Mouse (Mus musculus) cortical plate, adult 2 months (tissue): ENCODE results near the gene Nr2c1. TPM values are rescaled to one million over a fixed set of nuclear protein-coding genes. Genes with fewer than 3 reads are reported as not detected.

ENCODE experiments used
- H3K27ac ChIP-seq: fragments of 200-500 bp; 2 replicates; pipeline ENCODE4 v1.5.1; 2012; ENCODE audit warnings: low read length, control low read depth, inconsistent platforms; ENCODE audit not compliant: insufficient read depth
- H3K4me1 ChIP-seq: fragments of 200-500 bp; 2 replicates; pipeline ENCODE4 v1.6.1; 2011; ENCODE audit warnings: low read length; ENCODE audit not compliant: control insufficient read depth, insufficient read depth
- H3K4me3 ChIP-seq: fragments of 200-500 bp; 2 replicates; pipeline ENCODE4 v1.5.1; 2011; ENCODE audit warnings: mild to moderate bottlenecking, low read length, control low read depth; ENCODE audit not compliant: insufficient read depth
- CTCF ChIP-seq: fragments of 200-500 bp; IDR thresholded peaks from 2 replicates; pipeline ENCODE4 v1.5.1; 2011; ENCODE audit warnings: mild to moderate bottlenecking, control low read depth, low read length; ENCODE audit not compliant: insufficient read depth; ENCODE audit errors: extremely low read depth
- POLR2A ChIP-seq: fragments of 200-500 bp; IDR thresholded peaks from 2 replicates; pipeline ENCODE4 v1.6.1; 2011; ENCODE audit warnings: mild to moderate bottlenecking, low read length, control low read depth; ENCODE audit not compliant: insufficient read depth; ENCODE audit errors: extremely low read depth
- polyA plus RNA-seq: library from polyadenylated mRNA; depleted of rRNA; stranded (reverse); fragments of >200 nt; gene quantifications from 2 replicates; pipeline ENCODE4 v1.2.3, GENCODE M21; 2012

The Nr2c1 gene
- polyA plus RNA-seq, 1 experiment: 7.1 TPM

- no peaks in the 10 kb centered on the region for H3K4me1 ChIP-seq
- H3K27ac ChIP-seq: no peak overlapping the region
- TF ChIP-seq POLR2A: no peak
These were observed 13.4 kb downstream of the Nr2c1 start for GRCm38 (mm10) chr10:94161051-94161765.

GRCm38 (mm10) chr10:94162031-94162430 is 14.2 kb downstream of the Nr2c1 start:
- no peak overlapping the region for H3K4me3 ChIP-seq
- H3K4me1 ChIP-seq: no peaks in the 10 kb centered on the region
- H3K27ac ChIP-seq: no peak overlapping the region
- TF ChIP-seq POLR2A: no peak
- TF ChIP-seq CTCF: no peak

More at GRCm38 (mm10) chr10:94161051-94161765, 13.4 kb downstream of the Nr2c1 start:
- H3K4me3 ChIP-seq: no peak overlapping the region

- TF ChIP-seq POLR2A (no peak), CTCF (no peak)
- H3K27ac ChIP-seq: no peak overlapping the region
- H3K4me3 ChIP-seq: no peak overlapping the region
- H3K4me1 ChIP-seq: no peaks in the 10 kb centered on the region
These were observed 16.5 kb downstream of the Nr2c1 start for GRCm38 (mm10) chr10:94164104-94164845.

- no peak for TF ChIP-seq POLR2A
- TF ChIP-seq CTCF: no peak
These were observed 17.6 kb downstream of the Nr2c1 start for GRCm38 (mm10) chr10:94165426-94165825.

GRCm38 (mm10) chr10:94167051-94167750 is 19.4 kb downstream of the Nr2c1 start:
- Histone ChIP-seq H3K4me3 (no peak overlapping the region), H3K4me1 (no peaks in the 10 kb centered on the region), H3K27ac (no peak overlapping the region)
- TF ChIP-seq POLR2A (no peak), CTCF (no peak)

More at GRCm38 (mm10) chr10:94165426-94165825, 17.6 kb downstream of the Nr2c1 start:
- H3K4me3 ChIP-seq: no peak overlapping the region
- H3K27ac ChIP-seq: no peak overlapping the region
- H3K4me1 ChIP-seq: no peaks in the 10 kb centered on the region

GRCm38 (mm10) chr10:94171440-94172130 is 23.8 kb downstream of the Nr2c1 start:
- Histone ChIP-seq H3K4me1 (no peaks in the 10 kb centered on the region), H3K27ac (no peak overlapping the region), H3K4me3 (no peak overlapping the region)
- TF ChIP-seq CTCF (no peak), POLR2A (no peak)

- no peaks in the 10 kb centered on the region for H3K4me1 ChIP-seq
- no peak overlapping the region for H3K4me3 ChIP-seq
- no peak for TF ChIP-seq CTCF
- no peak for TF ChIP-seq POLR2A
- H3K27ac ChIP-seq: no peak overlapping the region
These were observed 24.3 kb downstream of the Nr2c1 start for GRCm38 (mm10) chr10:94172137-94172536.

- Histone ChIP-seq H3K4me1 (no peaks in the 10 kb centered on the region), H3K4me3 (no peak overlapping the region), H3K27ac (no peak overlapping the region)
- no peak for TF ChIP-seq POLR2A
- no peak for TF ChIP-seq CTCF
These were observed 24.9 kb downstream of the Nr2c1 start for GRCm38 (mm10) chr10:94172706-94173105.

GRCm38 (mm10) chr10:94174652-94175051 is 26.8 kb downstream of the Nr2c1 start:
- H3K4me1 ChIP-seq: no peaks in the 10 kb centered on the region
- TF ChIP-seq CTCF: no peak
- TF ChIP-seq POLR2A: no peak
- H3K4me3 ChIP-seq: no peak overlapping the region
- H3K27ac ChIP-seq: no peak overlapping the region

GRCm38 (mm10) chr10:94183199-94183598 is 35.4 kb downstream of the Nr2c1 start:
- no peak overlapping the region for H3K4me3 ChIP-seq
- no peaks in the 10 kb centered on the region for H3K4me1 ChIP-seq
- TF ChIP-seq CTCF: no peak
- TF ChIP-seq POLR2A: no peak
- no peak overlapping the region for H3K27ac ChIP-seq
